Mouse (Mus musculus) thymus, adult 2 months (tissue): ENCODE measurements around the gene Cfap36. TPM values are rescaled to one million over a fixed set of nuclear protein-coding genes. Genes with fewer than 3 reads are reported as not detected.
A peak's percentile ranks its signal among the peaks of the same experiment; 100 is the strongest.

Source experiments
- DNase-seq: peaks from one replicate; pipeline ENCODE4 v3.0.0; 2021
- H3K27ac ChIP-seq: fragments of 200-500 bp; 2 replicates; pipeline ENCODE4 v1.5.1; 2012; ENCODE audit warnings: low read length, control low read depth; ENCODE audit not compliant: control insufficient read depth, insufficient read depth
- H3K27me3 ChIP-seq: fragments of 200-500 bp; 2 replicates; pipeline ENCODE4 v1.6.1; 2012; ENCODE audit warnings: mild to moderate bottlenecking, low read length, moderate library complexity, mixed read lengths; ENCODE audit not compliant: control insufficient read depth, insufficient read depth
- H3K36me3 ChIP-seq: fragments of 200-500 bp; 2 replicates; pipeline ENCODE4 v1.6.1; 2012; ENCODE audit warnings: mild to moderate bottlenecking, low read length, moderate library complexity; ENCODE audit not compliant: control insufficient read depth, insufficient read depth
- H3K4me1 ChIP-seq: fragments of 200-500 bp; replicated peaks from 2 replicates; pipeline ENCODE4 v1.6.1; 2012; ENCODE audit warnings: low read length; ENCODE audit not compliant: control insufficient read depth, insufficient read depth
- H3K4me3 ChIP-seq: fragments of 200-500 bp; 2 replicates; pipeline ENCODE4 v1.5.1; 2012; ENCODE audit warnings: mild to moderate bottlenecking, low read length, control low read depth, moderate library complexity; ENCODE audit not compliant: control insufficient read depth, insufficient read depth
- CTCF ChIP-seq: fragments of 200-500 bp; IDR thresholded peaks from 2 replicates; pipeline ENCODE4 v1.5.1; 2012; ENCODE audit warnings: mild to moderate bottlenecking, control low read depth, low read length, moderate library complexity, borderline replicate concordance; ENCODE audit not compliant: control insufficient read depth, poor library complexity, insufficient read depth; ENCODE audit errors: extremely low read depth
- POLR2A ChIP-seq: fragments of 200-500 bp; IDR thresholded peaks from 2 replicates; pipeline ENCODE4 v1.6.1; 2012; ENCODE audit warnings: mild to moderate bottlenecking, low read length, control low read depth, moderate library complexity; ENCODE audit not compliant: control insufficient read depth, poor library complexity, insufficient read depth; ENCODE audit errors: extremely low read depth
- WGBS: fragments of 180-500 bp; shearing (Covaris S2); methylation state at CpG from one replicate; pipeline ENCODE4 v1.1.7; 2018; 5-methylcytosine and 5-hydroxymethylcytosine counted together
- polyA plus RNA-seq: library from polyadenylated mRNA; depleted of rRNA; stranded (reverse); fragments of >200 nt; gene quantifications from 2 replicates; pipeline ENCODE4 v1.2.3, GENCODE M21; 2012; rRNA removed

Gene Cfap36
- polyA plus RNA-seq, 1 experiment: 5.6 TPM

GRCm38 (mm10) chr11:29173125-29173631, 74.0 kb downstream of the Cfap36 start:
- H3K4me1 ChIP-seq: no peaks in the 10 kb centered on the region
- peak overlapping the region; percentile 63 for H3K27ac ChIP-seq
- peak; percentile 59 for DNase-seq
- peak overlapping the region; percentile 87 for H3K4me3 ChIP-seq
- WGBS: under 1% methylated on average over 38 of the region's 38 CpGs
- H3K27me3 ChIP-seq: no peaks in the 10 kb centered on the region
- H3K36me3 ChIP-seq: no peaks in the 10 kb centered on the region
- peak; percentile 63; the same call in 1 of the 2 replicates for TF ChIP-seq CTCF
- no peak for TF ChIP-seq POLR2A

GRCm38 (mm10) chr11:29172563-29173124, 74.6 kb downstream of the Cfap36 start, which contains the start of gene Ppp4r3b:
Gene Ppp4r3b, plus strand, starts transcription at chr11:29172890.
- Histone ChIP-seq H3K36me3 (no peaks in the 10 kb centered on the region), H3K4me3 (peak within 1 kb of the TSS; percentile 87), H3K27me3 (no peaks in the 10 kb centered on the region), H3K4me1 (no peaks in the 10 kb centered on the region), H3K27ac (peak within 1 kb of the TSS; percentile 63)
- TF ChIP-seq CTCF (peak; percentile 71; the same call in 1 of the 2 replicates), POLR2A (peak; percentile 84)
- WGBS: under 1% methylated on average over 50 of the region's 50 CpGs
- DNase-seq: peak; percentile 98

GRCm38 (mm10) chr11:29171959-29172391, 75.2 kb downstream of the Cfap36 start:
- H3K36me3 ChIP-seq: no peaks in the 10 kb centered on the region
- no peaks in the 10 kb centered on the region for H3K27me3 ChIP-seq
- no peak for TF ChIP-seq POLR2A
- TF ChIP-seq CTCF: no peak
- H3K27ac ChIP-seq: peak overlapping the region; percentile 36; the same call in 1 of the 2 replicates
- WGBS: under 1% methylated on average over 34 of the region's 34 CpGs
- H3K4me3 ChIP-seq: peak overlapping the region; percentile 68
- peak; percentile 55 for DNase-seq
- H3K4me1 ChIP-seq: no peaks in the 10 kb centered on the region

Other genes with a start within 250 kb of the Cfap36 start
- 12.4 and 16.0 TPM in 2 replicates for gene Pnpt1, start 116.7 kb downstream of the Cfap36 start, polyA plus RNA-seq
- gene Ppp4r3b, start 74.5 kb downstream of the Cfap36 start, polyA plus RNA-seq: 15.8 and 17.0 TPM in 2 replicates
- 2.3 and 5.1 TPM in 2 replicates for gene Ccdc88a, start 126.2 kb upstream of the Cfap36 start, polyA plus RNA-seq